Mouse (Mus musculus) heart, adult 2 months (tissue): ENCODE measurements around the gene Hnrnpc.

Experiments
- CTCF ChIP-seq: fragments of 200-600 bp; IDR thresholded peaks from 2 replicates; pipeline ENCODE4 v1.8.1; 2022; ENCODE audit warnings: antibody characterized with exemption, mild to moderate bottlenecking, moderate library complexity
- EP300 ChIP-seq: fragments of 200-500 bp; IDR thresholded peaks from 2 replicates; pipeline ENCODE4 v1.6.1; 2011; ENCODE audit warnings: low read depth, low read length, control low read depth; ENCODE audit not compliant: insufficient read depth
- POLR2A ChIP-seq: fragments of 200-500 bp; IDR thresholded peaks from 2 replicates; pipeline ENCODE4 v1.6.1; 2011; ENCODE audit warnings: mild to moderate bottlenecking, low read depth, low read length, control low read depth; ENCODE audit not compliant: insufficient read depth

DNA sequence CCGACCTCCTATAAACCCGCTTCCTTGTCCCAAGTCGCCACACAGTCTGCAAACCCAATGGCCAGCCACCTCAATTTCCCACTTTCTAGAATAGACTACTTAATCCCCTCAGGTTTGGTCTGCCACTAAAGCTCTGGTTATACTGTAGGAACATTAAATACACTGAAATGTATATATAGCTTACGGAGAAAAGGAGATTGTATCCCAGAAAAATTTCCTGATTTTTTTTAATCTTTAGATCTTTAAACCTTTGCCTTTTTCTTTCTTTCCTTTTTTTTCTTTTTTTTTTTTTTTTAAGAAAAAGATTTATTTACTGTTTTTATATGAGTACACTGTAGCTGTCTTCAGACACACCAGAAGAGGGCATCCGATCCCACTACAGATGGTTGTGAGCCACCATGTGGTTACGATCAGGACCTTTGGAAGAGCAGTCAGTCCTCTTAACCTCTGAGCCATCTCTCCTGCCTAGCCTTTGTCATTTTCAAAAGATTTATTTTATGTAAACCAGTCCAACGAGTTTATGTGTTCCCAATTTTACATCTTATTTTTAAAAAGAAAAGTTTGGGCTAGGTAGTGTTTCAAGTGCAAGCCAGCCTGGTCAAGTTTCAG is 953 bp upstream of the Hnrnpc start:
- TF ChIP-seq CTCF = peak; percentile 17; the same call in 1 of the 2 replicates
- TF ChIP-seq EP300 = no peak
- TF ChIP-seq POLR2A = no peak
